In genomic region chr1:131827787-131828258, GRCm38 (mm10) we compare ENCODE assay signal across 8 mouse cellular contexts. TPM values are rescaled to one million over a fixed set of nuclear protein-coding genes. Genes with fewer than 3 reads are reported as not detected.
DNase-seq lines count a peak whose midpoint lies in the region; ATAC-seq lines count a peak whose summit lies in the region.

No protein-coding gene starts in this region.

- H3K9me3 ChIP-seq in forebrain, embryonic 14.5 days (replicated peaks; ENCODE audit: control insufficient read depth, low read length), result no peaks in the 10 kb centered on the region
- H3K9me3 ChIP-seq in neural tube, embryonic 15.5 days (replicated peaks), result no peaks in the 10 kb centered on the region

- H3K27me3 ChIP-seq in forebrain, embryonic 14.5 days (replicated peaks; ENCODE audit: control insufficient read depth, insufficient read depth, low read length), result no peaks in the 10 kb centered on the region
- no peaks in the 10 kb centered on the region for H3K27me3 ChIP-seq in neural tube, embryonic 15.5 days (replicated peaks)

- ATAC-seq in forebrain, embryonic 14.5 days, result peak; percentile 96
- peak; percentile 97 for ATAC-seq in neural tube, embryonic 15.5 days (ENCODE audit: low FRiP score)

- H3K36me3 ChIP-seq in forebrain, embryonic 14.5 days (ENCODE audit: control insufficient read depth, insufficient read depth, low read length), result peaks cover 13% of the 10 kb centered on the region
- 0 out of 2 replicates have a peak, but pooled peaks cover 3% of the 10 kb centered on the region for H3K36me3 ChIP-seq in neural tube, embryonic 15.5 days

- DNase-seq in ES-CJ7 (ENCODE audit: low read depth, low spot score), result peak; percentile 96
- DNase-seq in cerebellum, adult 11 months, result peak; percentile 95
- DNase-seq in forebrain, embryonic 14.5 days (ENCODE audit: low spot score), result peak; percentile 97
- DNase-seq in heart, postnatal 14 days, result peak; percentile 92 to 94
- DNase-seq in layer of hippocampus, adult 11-12 months (ENCODE audit: low spot score), result peak; percentile 95
- peak; percentile 94 to 95 for DNase-seq in lung, adult 18-20 months
- DNase-seq in testis, postnatal 14 days (ENCODE audit: low spot score), result peak; percentile 89

- peaks cover 11% of the 10 kb centered on the region for H3K4me1 ChIP-seq in forebrain, embryonic 14.5 days (ENCODE audit: control insufficient read depth, insufficient read depth, low read length)
- H3K4me1 ChIP-seq in neural tube, embryonic 15.5 days, result peaks cover 41% of the 10 kb centered on the region

- intact Hi-C loops in heart, postnatal 14 days (cut with DNase I), result loop anchor here (5.0 kb wide), 1 partner anchor 39 kb away; the partner anchor contains the start of gene Rab29

- H3K4me3 ChIP-seq in forebrain, embryonic 14.5 days (ENCODE audit: low read depth, low read length), result peak overlapping the region; percentile 52
- peak overlapping the region; percentile 86 for H3K4me3 ChIP-seq in neural tube, embryonic 15.5 days (replicated peaks)

- H3K4me2 ChIP-seq in forebrain, embryonic 14.5 days (ENCODE audit: low read length), result peak overlapping the region; percentile 83
- peak overlapping the region; percentile 71 for H3K4me2 ChIP-seq in neural tube, embryonic 15.5 days

- H3K27ac ChIP-seq in forebrain, embryonic 14.5 days (ENCODE audit: low read depth, low read length), result peak overlapping the region; percentile 52; the same call in 1 of the 2 replicates
- H3K27ac ChIP-seq in neural tube, embryonic 15.5 days (replicated peaks), result peak overlapping the region; percentile 90

- under 1% methylated on average over 36 of the region's 36 CpGs for WGBS in forebrain, embryonic 14.5 days
- under 1% methylated on average over 36 of the region's 36 CpGs for WGBS in neural tube, embryonic 15.5 days

- H3K9ac ChIP-seq in forebrain, embryonic 14.5 days (ENCODE audit: low read length), result peak overlapping the region; percentile 73
- peak overlapping the region; percentile 90 for H3K9ac ChIP-seq in neural tube, embryonic 15.5 days (replicated peaks)

RNA-seq across cellular contexts. Expression of gene Slc41a1, which starts 0.5 kb away (rescaled TPM):
- polyA plus RNA-seq in forebrain, embryonic 14.5 days (2014; fragmentation: Nextera tagmentation; extraction: Ambion mirVana), result 11.9 and 14.5 TPM in 2 replicates
- 10 to 100 TPM; 35.7 to 49.1 TPM for total RNA-seq in heart, postnatal 14 days (2021)
- polyA plus RNA-seq in neural tube, embryonic 15.5 days (2015; fragmentation: Nextera tagmentation; extraction: Ambion mirVana), result 15.0 and 16.1 TPM in 2 replicates

RNA-seq across cellular contexts. Expression of gene Pm20d1, which starts 30.6 kb away (rescaled TPM):
- polyA plus RNA-seq in forebrain, embryonic 14.5 days (2014; fragmentation: Nextera tagmentation; extraction: Ambion mirVana), result 0.31 and 0.42 TPM in 2 replicates
- 1 to 10 TPM; 4.4 TPM for total RNA-seq in heart, postnatal 14 days (2021)
- 0.13 and 1.0 TPM in 2 replicates for polyA plus RNA-seq in neural tube, embryonic 15.5 days (2015; fragmentation: Nextera tagmentation; extraction: Ambion mirVana)

RNA-seq across cellular contexts. Expression of gene Rab29, which starts 39.2 kb away (rescaled TPM):
- 8.2 and 9.3 TPM in 2 replicates for polyA plus RNA-seq in forebrain, embryonic 14.5 days (2014; fragmentation: Nextera tagmentation; extraction: Ambion mirVana)
- 10 to 100 TPM; 11.9 to 13.7 TPM for total RNA-seq in heart, postnatal 14 days (2021)
- polyA plus RNA-seq in neural tube, embryonic 15.5 days (2015; fragmentation: Nextera tagmentation; extraction: Ambion mirVana), result 7.2 and 10.5 TPM in 2 replicates

Comparison
In these comparisons a context has a peak if more than half of its experiments do, and no peak if none do; other contexts are left out.
1. Peak in every context shown above with its lines: DNase-seq, ATAC-seq, H3K4me3 ChIP-seq and H3K27ac ChIP-seq.